Mouse (Mus musculus) embryonic fibroblast, embryonic 13.5 days (primary cell): ENCODE measurements around the gene Kcnk2. TPM values are rescaled to one million over a fixed set of nuclear protein-coding genes. Genes with fewer than 3 reads are reported as not detected.

Experiments used
- H3K27ac ChIP-seq: 2 replicates; pipeline ENCODE4 v1.5.1; 2012; ENCODE audit warnings: low read length, control low read depth, inconsistent platforms; ENCODE audit not compliant: insufficient read depth
- H3K4me1 ChIP-seq: 2 replicates; pipeline ENCODE4 v1.6.1; 2011; ENCODE audit warnings: low read length; ENCODE audit not compliant: control insufficient read depth, insufficient read depth
- H3K4me3 ChIP-seq: 2 replicates; pipeline ENCODE4 v1.5.1; 2011; ENCODE audit warnings: mild to moderate bottlenecking, control low read depth, low read length; ENCODE audit not compliant: insufficient read depth
- CTCF ChIP-seq: IDR thresholded peaks from 2 replicates; pipeline ENCODE4 v1.5.1; 2011; ENCODE audit warnings: mild to moderate bottlenecking, control low read depth, low read length, moderate library complexity, borderline replicate concordance; ENCODE audit not compliant: insufficient read depth
- POLR2A ChIP-seq: IDR thresholded peaks from 2 replicates; pipeline ENCODE4 v1.6.1; 2011; ENCODE audit warnings: low read depth, mild to moderate bottlenecking, control low read depth, low read length, moderate library complexity
- polyA plus RNA-seq: library from polyadenylated mRNA; stranded (reverse); fragments of >200 nt; gene quantifications from 2 replicates; pipeline ENCODE4 v1.2.4, GENCODE M21; 2011; ENCODE audit warnings: low read depth; ENCODE audit not compliant: missing spikeins, insufficient read length

Kcnk2 gene
- polyA plus RNA-seq, result 21.8 and 35.6 TPM in 2 replicates

GRCm38 (mm10) chr1:189402223-189402943, at the start of gene Kcnk2:
Gene Kcnk2 (minus strand): TSS chr1:189402273.
- TF ChIP-seq CTCF (no peak), POLR2A (no peak)
- no peak within 1 kb of the TSS for H3K4me3 ChIP-seq
- peaks cover 2% of the 10 kb centered on the region; the same call in 1 of the 2 replicates for H3K4me1 ChIP-seq
- no peak within 1 kb of the TSS for H3K27ac ChIP-seq

GRCm38 (mm10) chr1:189440741-189441140, 38.7 kb upstream of the Kcnk2 start:
- no peaks in the 10 kb centered on the region for H3K4me1 ChIP-seq
- no peak overlapping the region for H3K4me3 ChIP-seq
- no peak overlapping the region for H3K27ac ChIP-seq
- TF ChIP-seq CTCF, result no peak
- TF ChIP-seq POLR2A, result no peak

GRCm38 (mm10) chr1:189437126-189437525, 35.1 kb upstream of the Kcnk2 start:
- Histone ChIP-seq H3K4me3 (no peak overlapping the region), H3K27ac (no peak overlapping the region), H3K4me1 (no peaks in the 10 kb centered on the region)
- TF ChIP-seq CTCF (no peak), POLR2A (no peak)

- Histone ChIP-seq H3K4me1 (no peaks in the 10 kb centered on the region), H3K4me3 (no peak overlapping the region), H3K27ac (no peak overlapping the region)
- TF ChIP-seq POLR2A, result no peak
- TF ChIP-seq CTCF, result no peak
Observed at GRCm38 (mm10) chr1:189435452-189435851, 33.4 kb upstream of the Kcnk2 start.

DNA sequence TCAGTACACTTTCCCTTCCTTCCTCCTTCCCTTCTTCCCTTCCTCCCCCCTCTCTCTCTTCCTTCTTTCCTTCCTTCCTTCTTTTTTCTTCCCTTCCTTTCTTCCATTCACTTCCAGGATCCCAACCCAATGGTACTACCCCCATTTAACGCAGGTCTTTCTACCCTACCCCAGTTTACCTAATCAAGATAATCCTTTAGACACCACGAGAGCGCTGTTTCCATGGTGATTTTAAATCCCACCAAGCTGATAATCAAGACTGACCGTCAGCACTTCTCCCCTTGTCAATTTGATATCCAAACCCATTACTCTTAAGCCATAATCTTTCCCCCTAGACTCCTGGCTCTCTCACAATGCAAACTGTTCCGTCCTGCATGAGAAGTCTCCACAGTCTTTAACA, 29.4 kb upstream of the Kcnk2 start:
- Histone ChIP-seq H3K4me3 (no peak overlapping the region), H3K4me1 (no peaks in the 10 kb centered on the region), H3K27ac (no peak overlapping the region)
- TF ChIP-seq CTCF (no peak), POLR2A (no peak)

- H3K27ac ChIP-seq, result no peak overlapping the region
- no peak overlapping the region for H3K4me3 ChIP-seq
- TF ChIP-seq CTCF, result no peak
- TF ChIP-seq POLR2A, result no peak
- H3K4me1 ChIP-seq, result no peaks in the 10 kb centered on the region
Observed at GRCm38 (mm10) chr1:189430534-189430933, 28.5 kb upstream of the Kcnk2 start.

DNA sequence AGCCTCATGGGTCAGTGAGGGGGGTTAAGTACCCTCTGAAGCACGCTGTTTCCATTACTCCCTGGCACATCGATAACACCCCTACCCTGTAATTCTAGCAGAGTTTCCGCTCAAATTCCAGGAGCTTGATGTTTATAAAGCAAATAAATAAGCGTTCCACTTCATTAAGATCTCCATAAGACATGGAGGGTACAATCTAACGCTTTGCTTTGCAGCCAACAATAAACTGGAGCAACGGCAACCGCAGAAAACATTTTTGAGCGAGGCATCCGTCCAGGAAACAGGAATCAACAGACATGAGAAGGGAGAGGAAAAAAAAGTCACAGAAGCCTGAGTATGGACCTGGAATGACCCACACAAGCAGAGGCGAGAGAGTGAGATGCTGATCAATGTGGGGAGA, 27.5 kb upstream of the Kcnk2 start:
- Histone ChIP-seq H3K27ac (no peak overlapping the region), H3K4me1 (no peaks in the 10 kb centered on the region), H3K4me3 (no peak overlapping the region)
- TF ChIP-seq CTCF (no peak), POLR2A (no peak)

DNA sequence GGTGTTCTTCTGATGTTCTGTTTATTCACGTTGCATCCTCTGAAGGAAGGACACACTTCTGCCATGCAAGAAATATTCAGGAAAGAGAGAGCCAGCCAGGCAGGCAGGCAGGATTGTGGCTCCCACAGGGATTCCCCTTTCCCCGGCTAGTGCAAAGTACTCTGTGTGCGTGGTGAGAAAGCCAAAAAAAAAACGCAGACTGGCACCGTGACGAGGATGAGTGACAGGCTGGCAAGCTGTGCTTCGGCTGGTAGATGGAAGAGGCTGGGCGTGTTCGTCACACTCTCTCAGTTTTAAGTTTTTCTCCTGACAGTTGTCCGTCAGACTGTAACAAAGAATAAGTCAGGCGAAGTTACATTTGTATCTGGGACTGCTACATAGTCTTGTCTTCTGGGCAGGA, 24.2 kb upstream of the Kcnk2 start:
- Histone ChIP-seq H3K4me1 (no peaks in the 10 kb centered on the region), H3K4me3 (no peak overlapping the region), H3K27ac (no peak overlapping the region)
- no peak for TF ChIP-seq POLR2A
- TF ChIP-seq CTCF, result no peak

DNA sequence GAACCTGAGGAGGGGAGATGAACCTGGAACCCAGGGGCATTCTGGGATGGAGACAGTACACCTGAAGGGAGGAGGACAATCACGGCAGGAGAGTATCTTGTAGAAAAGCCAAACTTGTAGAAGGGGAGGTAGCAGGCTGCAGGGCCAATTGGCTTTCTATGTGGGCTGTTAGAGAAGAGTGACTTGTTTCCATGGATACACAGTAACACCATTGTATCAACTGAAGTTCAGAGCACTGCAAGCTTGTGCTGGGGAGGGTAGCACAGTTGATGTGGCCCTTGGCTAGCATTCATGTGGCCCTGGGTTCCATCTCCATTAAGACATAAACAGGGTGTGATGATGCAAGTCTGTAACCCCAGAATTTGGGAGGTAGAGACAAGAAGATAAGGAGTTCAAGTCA, 17.8 kb upstream of the Kcnk2 start:
- no peaks in the 10 kb centered on the region for H3K4me1 ChIP-seq
- TF ChIP-seq POLR2A (no peak), CTCF (no peak)
- no peak overlapping the region for H3K27ac ChIP-seq
- no peak overlapping the region for H3K4me3 ChIP-seq

- Histone ChIP-seq H3K4me3 (no peak overlapping the region), H3K4me1 (0 out of 2 replicates have a peak, but pooled peaks cover 2% of the 10 kb centered on the region), H3K27ac (no peak overlapping the region)
- TF ChIP-seq POLR2A (no peak), CTCF (no peak)
Observed at GRCm38 (mm10) chr1:189409906-189410305, 7.8 kb upstream of the Kcnk2 start.

DNA sequence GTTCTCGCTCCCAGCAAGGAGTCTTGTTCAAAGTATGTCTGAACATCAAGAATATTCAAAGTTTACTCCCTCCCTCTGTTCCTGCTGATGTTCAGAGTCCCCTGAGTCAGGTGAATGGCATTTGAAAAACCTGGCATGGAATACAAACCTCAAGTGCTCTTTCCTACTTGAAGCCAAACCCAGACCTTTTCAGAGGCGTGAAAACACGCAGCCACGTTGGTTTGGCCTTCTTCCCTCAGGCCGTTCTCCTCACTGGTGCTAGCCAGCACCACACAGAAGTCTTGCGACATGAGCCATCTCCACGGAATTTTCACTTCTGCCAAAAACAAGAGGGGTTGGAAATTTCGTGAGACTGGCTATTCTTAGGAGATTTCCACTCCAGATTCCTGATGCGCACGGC, 3.1 kb upstream of the Kcnk2 start:
- Histone ChIP-seq H3K4me1 (peaks cover 2% of the 10 kb centered on the region; the same call in 1 of the 2 replicates), H3K4me3 (no peak overlapping the region), H3K27ac (peak overlapping the region; percentile 88)
- TF ChIP-seq CTCF (no peak), POLR2A (no peak)
